Mouse (Mus musculus): ENCODE data around the gene Mov10l1. TPM values are rescaled to one million over a fixed set of nuclear protein-coding genes. Genes with fewer than 3 reads are reported as not detected.

Mov10l1 gene
- polyA plus RNA-seq, 1 experiment from 2014 or later, result 0.31 TPM

DNA sequence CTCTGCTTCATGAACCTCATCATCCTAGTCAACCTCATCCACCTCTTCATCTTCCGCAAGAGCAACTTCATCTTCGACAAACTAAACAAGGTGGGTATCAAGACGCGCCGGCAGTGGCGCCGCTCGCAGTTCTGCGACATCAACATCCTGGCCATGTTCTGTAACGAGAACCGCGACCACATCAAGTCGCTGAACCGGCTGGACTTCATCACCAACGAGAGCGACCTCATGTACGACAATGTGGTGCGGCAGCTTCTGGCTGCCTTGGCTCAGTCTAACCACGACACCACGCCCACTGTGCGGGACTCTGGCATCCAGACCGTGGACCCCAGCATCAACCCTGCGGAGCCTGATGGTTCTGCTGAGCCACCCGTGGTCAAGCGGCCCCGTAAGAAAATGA lies 85.5 kb downstream of the Mov10l1 start:
- Histone ChIP-seq H3K27me3 (ENCODE audit: insufficient read depth, low read length) (peaks cover 40% of the 10 kb centered on the region), H3K4me3 (ENCODE audit: low read length) (peak overlapping the region; percentile 25; the same call in 1 of the 2 replicates), H3K9me3 (ENCODE audit: low read length) (no peaks in the 10 kb centered on the region), H3K9ac (replicated peaks; ENCODE audit: low read length) (no peak overlapping the region), H3K36me3 (ENCODE audit: insufficient read depth, low read length) (no peaks in the 10 kb centered on the region), H3K4me1 (ENCODE audit: insufficient read depth, low read length) (peaks cover 9% of the 10 kb centered on the region; the same call in 1 of the 2 replicates), H3K27ac (ENCODE audit: low read length) (no peak overlapping the region), H3K4me2 (replicated peaks; ENCODE audit: low read depth, low read length) (peak overlapping the region; percentile 48)
- ATAC-seq (ENCODE audit: low FRiP score, low TSS enrichment), result no peak
- WGBS, result 30% methylated on average over 26 of the region's 26 CpGs

DNA sequence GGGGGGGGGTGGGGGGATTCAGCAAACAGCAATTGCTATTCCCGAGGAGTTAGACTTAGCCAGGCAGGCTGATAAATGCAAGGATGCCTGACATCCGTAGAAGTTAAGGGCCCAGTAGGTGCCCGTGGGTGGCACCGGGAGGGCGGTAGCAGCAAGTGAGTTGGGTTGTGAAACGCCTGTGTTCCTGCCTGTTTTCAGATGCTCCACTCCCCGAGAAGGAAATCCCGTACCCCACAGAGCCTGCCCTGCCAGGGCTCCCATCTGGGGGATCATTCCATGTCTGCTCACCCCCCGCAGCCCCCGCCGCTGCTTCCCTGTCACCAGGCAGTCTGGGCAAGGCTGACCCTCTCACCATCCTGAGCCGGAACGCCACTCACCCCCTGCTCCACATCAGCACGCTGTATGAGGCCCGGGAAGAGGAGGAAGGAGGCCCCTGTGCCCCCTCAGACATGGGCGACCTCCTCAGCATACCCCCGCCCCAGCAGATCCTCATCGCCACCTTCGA lies 86.7 kb downstream of the Mov10l1 start:
- WGBS, result 73% methylated on average over 19 of the region's 19 CpGs
- Histone ChIP-seq H3K4me1 (ENCODE audit: insufficient read depth, low read length) (peaks cover 9% of the 10 kb centered on the region; the same call in 1 of the 2 replicates), H3K27me3 (ENCODE audit: insufficient read depth, low read length) (peaks cover 37% of the 10 kb centered on the region), H3K36me3 (ENCODE audit: insufficient read depth, low read length) (no peaks in the 10 kb centered on the region), H3K4me2 (replicated peaks; ENCODE audit: low read depth, low read length) (no peak overlapping the region), H3K27ac (ENCODE audit: low read length) (no peak overlapping the region), H3K9ac (replicated peaks; ENCODE audit: low read length) (no peak overlapping the region), H3K4me3 (ENCODE audit: low read length) (no peak overlapping the region), H3K9me3 (ENCODE audit: low read length) (no peaks in the 10 kb centered on the region)
- ATAC-seq (ENCODE audit: low FRiP score, low TSS enrichment), result no peak

DNA sequence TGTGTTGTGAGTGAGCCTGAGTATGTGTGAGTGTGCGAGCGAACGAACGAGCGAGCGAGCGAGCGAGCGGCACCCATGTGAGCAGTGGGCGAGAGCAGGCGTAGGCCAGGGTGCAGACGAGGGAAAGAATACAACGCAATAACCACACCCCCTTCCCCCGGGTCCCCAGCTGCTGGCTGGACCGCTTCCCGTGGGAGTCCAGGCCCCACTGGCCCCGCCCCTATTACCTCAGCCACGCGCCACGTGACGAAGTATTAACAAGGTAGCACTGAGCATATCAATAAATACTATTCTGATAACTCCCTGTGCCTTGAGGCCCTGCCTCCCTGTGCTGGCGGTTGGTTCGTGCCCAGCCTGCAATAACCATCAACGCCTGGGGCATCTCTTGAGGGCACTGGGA lies 87.9 kb downstream of the Mov10l1 start:
- no peaks in the 10 kb centered on the region for H3K36me3 ChIP-seq (ENCODE audit: insufficient read depth, low read length)
- 72% methylated on average over 24 of the region's 24 CpGs for WGBS
- no peak overlapping the region for H3K4me3 ChIP-seq (ENCODE audit: low read length)
- no peaks in the 10 kb centered on the region for H3K9me3 ChIP-seq (ENCODE audit: low read length)
- no peak overlapping the region for H3K27ac ChIP-seq (ENCODE audit: low read length)
- no peak overlapping the region for H3K9ac ChIP-seq (replicated peaks; ENCODE audit: low read length)
- H3K27me3 ChIP-seq (ENCODE audit: insufficient read depth, low read length), result peaks cover 35% of the 10 kb centered on the region
- peaks cover 20% of the 10 kb centered on the region for H3K4me1 ChIP-seq (ENCODE audit: insufficient read depth, low read length)
- ATAC-seq (ENCODE audit: low FRiP score, low TSS enrichment), result no peak
- H3K4me2 ChIP-seq (replicated peaks; ENCODE audit: low read depth, low read length), result no peak overlapping the region

DNA sequence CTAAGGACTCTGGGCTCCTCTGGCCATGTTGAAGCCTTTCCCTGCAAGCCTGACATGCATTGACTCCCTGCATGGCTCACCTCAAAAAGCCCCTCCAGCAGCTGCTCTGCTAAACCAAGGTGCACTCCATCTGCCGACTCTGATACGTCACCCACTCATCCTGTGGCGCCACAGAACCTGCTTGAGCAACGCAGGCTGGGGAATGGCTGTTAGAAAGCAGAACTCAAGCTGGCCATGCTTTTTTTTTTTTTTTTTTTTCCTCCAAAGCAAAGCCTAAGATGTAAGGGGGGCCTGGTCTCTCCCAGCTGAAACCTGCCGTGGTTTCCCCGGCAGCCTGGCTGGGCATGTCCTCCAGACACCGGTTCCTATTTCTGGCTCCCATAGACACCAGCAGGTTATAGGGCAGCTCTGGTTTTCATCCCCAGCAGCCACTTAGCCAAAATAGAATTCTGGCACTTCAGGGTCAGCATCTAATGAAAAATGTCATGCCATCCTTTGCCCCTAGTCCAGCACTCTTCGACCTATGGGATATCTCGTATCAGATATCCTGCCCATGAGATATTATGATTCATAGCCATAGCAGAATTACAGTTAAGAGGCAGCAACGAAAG lies 91.4 kb downstream of the Mov10l1 start:
- Histone ChIP-seq H3K4me3 (ENCODE audit: low read length) (no peak overlapping the region), H3K9me3 (ENCODE audit: low read length) (no peaks in the 10 kb centered on the region), H3K27me3 (ENCODE audit: insufficient read depth, low read length) (peaks cover 4% of the 10 kb centered on the region; the same call in 1 of the 2 replicates), H3K4me2 (replicated peaks; ENCODE audit: low read depth, low read length) (no peak overlapping the region), H3K27ac (ENCODE audit: low read length) (no peak overlapping the region), H3K9ac (replicated peaks; ENCODE audit: low read length) (no peak overlapping the region), H3K36me3 (ENCODE audit: insufficient read depth, low read length) (no peaks in the 10 kb centered on the region), H3K4me1 (ENCODE audit: insufficient read depth, low read length) (peaks cover 34% of the 10 kb centered on the region)
- ATAC-seq (ENCODE audit: low FRiP score, low TSS enrichment), result no peak
- WGBS, result 81% methylated on average over 10 of the region's 10 CpGs

DNA sequence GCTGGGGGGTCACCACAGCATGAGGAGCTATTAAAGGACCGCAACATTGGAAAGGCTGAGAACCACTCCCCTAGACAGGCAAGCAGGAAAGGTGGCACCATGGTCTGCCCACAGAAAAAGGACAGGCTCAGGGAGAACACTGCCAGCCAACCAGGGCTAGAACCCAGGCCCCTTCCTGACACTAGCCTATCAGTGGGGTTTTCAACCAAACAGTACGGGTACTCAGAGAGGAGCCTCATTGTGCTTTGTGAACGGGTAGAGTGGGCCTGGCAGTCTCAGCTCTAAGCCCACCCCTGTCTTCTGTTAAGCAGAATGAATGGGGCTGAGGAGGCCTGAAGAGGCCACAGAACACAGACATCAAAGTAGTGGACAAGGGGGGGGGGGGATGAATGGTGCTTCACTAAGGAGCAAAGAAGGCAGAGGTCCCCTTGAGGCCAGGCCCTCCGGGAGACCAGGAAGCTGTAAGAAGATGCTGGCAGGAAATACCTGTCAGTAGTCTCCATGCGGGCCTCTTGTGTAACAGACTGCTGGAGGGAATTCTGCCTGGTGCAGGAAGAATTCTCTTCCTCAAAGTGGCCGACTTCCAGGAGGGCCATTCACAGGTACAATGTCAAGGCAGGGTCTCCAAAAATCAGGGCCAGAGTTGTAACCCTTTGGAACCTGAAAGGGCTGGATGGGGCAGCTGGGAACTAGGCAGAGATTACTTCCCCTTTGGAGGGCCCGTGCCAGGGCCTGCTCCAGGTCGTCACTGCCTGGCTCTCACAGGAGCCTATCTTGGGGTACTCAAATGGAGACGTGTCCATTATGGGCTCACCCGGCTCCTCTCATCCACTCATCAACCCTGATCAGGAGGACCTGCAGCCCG lies 92.1 kb downstream of the Mov10l1 start, which contains the start of gene Trabd:
Trabd (plus strand) TSS at position 512 of the 865 bp plus-strand sequence.
- H3K27me3 ChIP-seq (ENCODE audit: insufficient read depth, low read length), result no peaks in the 10 kb centered on the region
- peak; percentile 41; the same call in 1 of the 2 replicates for ATAC-seq (ENCODE audit: low FRiP score, low TSS enrichment)
- peaks cover 34% of the 10 kb centered on the region for H3K4me1 ChIP-seq (ENCODE audit: insufficient read depth, low read length)
- peak within 1 kb of the TSS; percentile 95 for H3K9ac ChIP-seq (replicated peaks; ENCODE audit: low read length)
- H3K36me3 ChIP-seq (ENCODE audit: insufficient read depth, low read length), result no peaks in the 10 kb centered on the region
- 25% methylated on average over 11 of the region's 11 CpGs for WGBS
- H3K27ac ChIP-seq (ENCODE audit: low read length), result peak within 1 kb of the TSS; percentile 91
- H3K9me3 ChIP-seq (ENCODE audit: low read length), result no peaks in the 10 kb centered on the region
- peak within 1 kb of the TSS; percentile 69 for H3K4me3 ChIP-seq (ENCODE audit: low read length)
- peak within 1 kb of the TSS; percentile 80 for H3K4me2 ChIP-seq (replicated peaks; ENCODE audit: low read depth, low read length)

DNA sequence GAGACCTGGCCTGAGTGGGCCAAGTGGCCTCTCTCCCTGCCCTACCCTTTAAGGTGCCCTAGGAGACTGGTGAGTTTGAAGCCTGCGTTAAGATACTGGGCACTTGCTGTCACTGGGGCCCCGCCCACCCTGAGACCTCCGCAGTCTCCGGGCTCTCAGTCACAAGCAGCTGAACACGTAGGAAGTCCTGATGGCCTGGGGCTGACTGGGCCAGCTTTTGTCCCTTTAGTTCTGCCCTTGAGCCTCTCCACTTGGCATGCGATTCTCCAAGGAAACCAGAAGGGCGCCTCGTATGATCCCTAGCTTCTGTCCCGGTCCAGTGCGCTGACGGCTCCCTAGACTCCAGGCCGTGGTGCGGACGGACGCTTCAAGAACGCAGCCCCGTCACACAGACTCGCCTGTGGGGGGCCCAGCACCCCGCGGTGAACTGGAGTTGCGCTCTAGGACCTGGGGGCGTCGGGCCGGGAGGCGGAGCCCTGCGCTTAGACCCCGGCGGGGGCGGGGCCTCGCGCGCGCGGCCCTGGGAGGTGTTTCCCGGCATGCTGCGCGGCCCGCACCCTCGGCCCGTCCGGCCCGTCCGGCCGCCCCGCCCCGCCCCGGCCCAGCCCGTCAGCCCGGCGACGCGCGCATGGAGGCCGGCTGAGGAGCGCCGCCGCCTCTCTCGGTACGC lies 92.9 kb downstream of the Mov10l1 start:
- Histone ChIP-seq H3K9me3 (ENCODE audit: low read length) (no peaks in the 10 kb centered on the region), H3K27ac (ENCODE audit: low read length) (peak overlapping the region; percentile 91), H3K36me3 (ENCODE audit: insufficient read depth, low read length) (no peaks in the 10 kb centered on the region), H3K4me1 (ENCODE audit: insufficient read depth, low read length) (peaks cover 34% of the 10 kb centered on the region), H3K4me3 (ENCODE audit: low read length) (peak overlapping the region; percentile 69), H3K9ac (replicated peaks; ENCODE audit: low read length) (peak overlapping the region; percentile 95), H3K27me3 (ENCODE audit: insufficient read depth, low read length) (no peaks in the 10 kb centered on the region), H3K4me2 (replicated peaks; ENCODE audit: low read depth, low read length) (peak overlapping the region; percentile 80)
- peak; percentile 91 for ATAC-seq (ENCODE audit: low FRiP score, low TSS enrichment)
- WGBS, result under 1% methylated on average over 38 of the region's 59 CpGs

DNA sequence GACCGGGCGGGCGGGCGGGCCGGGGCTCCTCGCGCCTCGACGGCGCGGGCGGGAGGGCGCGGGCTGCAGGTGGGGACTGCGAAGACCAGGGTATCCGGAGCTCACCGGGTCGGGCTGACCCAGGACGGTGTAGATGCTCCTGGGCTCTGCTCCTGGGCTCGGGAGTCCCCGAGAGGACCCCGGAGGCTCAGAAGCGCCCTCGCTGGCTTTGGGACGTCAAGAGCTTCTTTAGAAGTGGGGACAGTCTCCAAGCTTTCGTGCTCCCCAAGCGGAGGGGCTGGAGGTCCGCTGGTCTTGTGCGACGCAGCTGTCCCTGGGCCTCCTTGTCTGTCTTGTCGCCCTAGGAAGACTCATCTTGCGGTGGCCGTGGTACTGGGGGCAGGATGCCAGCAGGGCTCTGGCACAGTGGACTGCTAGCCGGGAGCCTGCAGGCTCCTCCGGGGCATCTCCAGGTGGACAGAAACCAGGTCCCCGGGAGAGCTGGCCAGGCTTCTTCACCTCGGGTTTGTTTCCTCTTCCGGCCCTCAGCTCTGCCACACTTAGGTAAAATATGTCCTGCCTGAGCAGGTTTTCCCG lies 93.5 kb downstream of the Mov10l1 start:
- no peaks in the 10 kb centered on the region for H3K9me3 ChIP-seq (ENCODE audit: low read length)
- under 1% methylated on average over 26 of the region's 39 CpGs for WGBS
- H3K4me3 ChIP-seq (ENCODE audit: low read length), result peak overlapping the region; percentile 69
- peak; percentile 72 for ATAC-seq (ENCODE audit: low FRiP score, low TSS enrichment)
- no peaks in the 10 kb centered on the region for H3K27me3 ChIP-seq (ENCODE audit: insufficient read depth, low read length)
- H3K4me2 ChIP-seq (replicated peaks; ENCODE audit: low read depth, low read length), result peak overlapping the region; percentile 80
- peak overlapping the region; percentile 95 for H3K9ac ChIP-seq (replicated peaks; ENCODE audit: low read length)
- H3K27ac ChIP-seq (ENCODE audit: low read length), result peak overlapping the region; percentile 86
- H3K36me3 ChIP-seq (ENCODE audit: insufficient read depth, low read length), result 0 out of 2 replicates have a peak, but pooled peaks cover 1% of the 10 kb centered on the region
- peaks cover 34% of the 10 kb centered on the region for H3K4me1 ChIP-seq (ENCODE audit: insufficient read depth, low read length)

DNA sequence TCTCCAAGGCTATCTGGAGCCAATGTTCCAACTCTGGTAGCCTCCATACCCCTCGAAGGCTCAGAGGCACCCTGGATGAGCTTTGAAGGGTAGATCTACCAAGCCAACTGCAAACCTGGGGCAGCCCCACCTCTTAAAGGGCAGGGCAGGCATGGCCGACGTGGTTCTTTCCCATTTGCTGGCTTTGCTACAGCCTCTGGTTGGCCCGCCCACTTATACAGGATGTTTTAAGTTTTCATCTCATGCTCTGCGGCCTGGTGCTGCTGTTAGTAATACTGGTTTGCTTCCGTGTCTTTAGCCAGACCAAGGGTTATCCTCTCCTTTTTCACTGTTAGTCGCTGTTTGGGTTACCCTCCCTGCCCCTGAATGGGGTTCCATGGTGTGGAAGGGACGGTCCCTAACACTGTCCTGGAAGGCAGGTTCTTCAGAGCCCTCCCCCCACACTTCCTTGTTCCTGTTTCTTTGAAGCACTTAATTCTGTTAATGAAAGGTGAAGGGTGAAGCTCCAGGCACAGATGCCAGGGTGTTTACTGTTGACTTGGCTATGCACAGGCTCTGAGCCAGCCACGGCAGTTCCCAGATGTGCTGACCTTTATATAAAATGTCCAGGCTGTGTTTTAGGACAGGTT lies 95.6 kb downstream of the Mov10l1 start:
- H3K4me1 ChIP-seq (ENCODE audit: insufficient read depth, low read length), result peaks cover 34% of the 10 kb centered on the region
- no peaks in the 10 kb centered on the region for H3K9me3 ChIP-seq (ENCODE audit: low read length)
- no peak for ATAC-seq (ENCODE audit: low FRiP score, low TSS enrichment)
- H3K9ac ChIP-seq (replicated peaks; ENCODE audit: low read length), result peak overlapping the region; percentile 40
- H3K36me3 ChIP-seq (ENCODE audit: insufficient read depth, low read length), result peaks cover 15% of the 10 kb centered on the region
- H3K4me2 ChIP-seq (replicated peaks; ENCODE audit: low read depth, low read length), result peak overlapping the region; percentile 38
- H3K27me3 ChIP-seq (ENCODE audit: insufficient read depth, low read length), result no peaks in the 10 kb centered on the region
- 55% methylated on average over 9 of the region's 9 CpGs for WGBS
- H3K27ac ChIP-seq (ENCODE audit: low read length), result peak overlapping the region; percentile 26; the same call in 1 of the 2 replicates
- H3K4me3 ChIP-seq (ENCODE audit: low read length), result 0 out of 2 replicates have a peak overlapping the region, but pooled peaks have one; percentile 11

DNA sequence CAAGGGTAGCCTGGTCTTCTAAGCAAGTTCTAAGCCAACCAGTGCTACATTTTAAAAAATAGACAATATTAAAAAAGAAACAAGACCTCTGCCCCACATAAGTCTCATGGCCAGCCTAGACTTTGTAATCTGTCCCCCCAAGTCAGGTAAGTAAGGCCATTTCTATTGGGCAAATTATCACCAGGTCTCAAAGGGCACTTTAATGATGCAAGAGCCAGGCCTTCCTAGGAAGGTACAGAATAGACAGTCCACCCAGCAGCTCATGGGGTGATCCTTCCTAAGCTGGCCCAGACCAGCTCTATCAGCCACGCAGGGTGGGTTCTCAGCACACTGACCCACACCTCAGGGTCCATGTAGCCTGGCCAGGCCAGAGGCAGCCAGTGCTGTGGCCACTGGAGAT lies 101.2 kb downstream of the Mov10l1 start:
- Histone ChIP-seq H3K4me1 (ENCODE audit: insufficient read depth, low read length) (peaks cover 5% of the 10 kb centered on the region; the same call in 1 of the 2 replicates), H3K9ac (replicated peaks; ENCODE audit: low read length) (no peak overlapping the region), H3K9me3 (ENCODE audit: low read length) (no peaks in the 10 kb centered on the region), H3K4me3 (ENCODE audit: low read length) (no peak overlapping the region), H3K4me2 (replicated peaks; ENCODE audit: low read depth, low read length) (no peak overlapping the region), H3K27me3 (ENCODE audit: insufficient read depth, low read length) (no peaks in the 10 kb centered on the region), H3K36me3 (ENCODE audit: insufficient read depth, low read length) (peaks cover 39% of the 10 kb centered on the region), H3K27ac (ENCODE audit: low read length) (no peak overlapping the region)
- 93% methylated on average over 1 of the region's 1 CpGs for WGBS
- ATAC-seq (ENCODE audit: low FRiP score, low TSS enrichment), result no peak
